Mouse (Mus musculus) cortical plate, adult 2 months (tissue): ENCODE measurements around the gene Ppm1f. TPM values are rescaled to one million over a fixed set of nuclear protein-coding genes. Genes with fewer than 3 reads are reported as not detected.
"Not testable (repeated sequence)": the region's sequence is repeated elsewhere in the genome, so short reads cannot be mapped to it uniquely, and the experiment has no call there.

Source experiments
- H3K27ac ChIP-seq: fragments of 200-500 bp; 2 replicates; pipeline ENCODE4 v1.5.1; 2012; ENCODE audit warnings: low read length, control low read depth, inconsistent platforms; ENCODE audit not compliant: insufficient read depth
- H3K4me1 ChIP-seq: fragments of 200-500 bp; 2 replicates; pipeline ENCODE4 v1.6.1; 2011; ENCODE audit warnings: low read length; ENCODE audit not compliant: control insufficient read depth, insufficient read depth
- H3K4me3 ChIP-seq: fragments of 200-500 bp; 2 replicates; pipeline ENCODE4 v1.5.1; 2011; ENCODE audit warnings: mild to moderate bottlenecking, low read length, control low read depth; ENCODE audit not compliant: insufficient read depth
- CTCF ChIP-seq: fragments of 200-500 bp; IDR thresholded peaks from 2 replicates; pipeline ENCODE4 v1.5.1; 2011; ENCODE audit warnings: mild to moderate bottlenecking, control low read depth, low read length; ENCODE audit not compliant: insufficient read depth; ENCODE audit errors: extremely low read depth
- POLR2A ChIP-seq: fragments of 200-500 bp; IDR thresholded peaks from 2 replicates; pipeline ENCODE4 v1.6.1; 2011; ENCODE audit warnings: mild to moderate bottlenecking, low read length, control low read depth; ENCODE audit not compliant: insufficient read depth; ENCODE audit errors: extremely low read depth
- polyA plus RNA-seq: library from polyadenylated mRNA; depleted of rRNA; stranded (reverse); fragments of >200 nt; gene quantifications from 2 replicates; pipeline ENCODE4 v1.2.3, GENCODE M21; 2012; rRNA removed

Gene Ppm1f
- 41.7 and 43.9 TPM in 2 replicates for polyA plus RNA-seq

GRCm38 (mm10) chr16:16896382-16897055, at the start of gene Ppm1f:
TSS of gene Ppm1f (plus strand) at chr16:16896469.
- peak; percentile 80 for TF ChIP-seq POLR2A
- peak; percentile 82 for TF ChIP-seq CTCF
- H3K4me1 ChIP-seq, result peaks cover 10% of the 10 kb centered on the region
- peak within 1 kb of the TSS; percentile 56 for H3K4me3 ChIP-seq
- peak within 1 kb of the TSS; percentile 14 for H3K27ac ChIP-seq

- no peak for TF ChIP-seq CTCF
- no peak for TF ChIP-seq POLR2A
- H3K27ac ChIP-seq, result no peak overlapping the region
- H3K4me3 ChIP-seq, result no peak overlapping the region
- H3K4me1 ChIP-seq, result no peaks in the 10 kb centered on the region
These were observed 47.1 kb upstream of the Ppm1f start for GRCm38 (mm10) chr16:16849196-16849595.

GRCm38 (mm10) chr16:16852411-16852810, 43.9 kb upstream of the Ppm1f start:
- no peak overlapping the region for H3K4me3 ChIP-seq
- no peak overlapping the region for H3K27ac ChIP-seq
- H3K4me1 ChIP-seq, result no peaks in the 10 kb centered on the region
- TF ChIP-seq POLR2A, result no peak
- no peak for TF ChIP-seq CTCF

DNA sequence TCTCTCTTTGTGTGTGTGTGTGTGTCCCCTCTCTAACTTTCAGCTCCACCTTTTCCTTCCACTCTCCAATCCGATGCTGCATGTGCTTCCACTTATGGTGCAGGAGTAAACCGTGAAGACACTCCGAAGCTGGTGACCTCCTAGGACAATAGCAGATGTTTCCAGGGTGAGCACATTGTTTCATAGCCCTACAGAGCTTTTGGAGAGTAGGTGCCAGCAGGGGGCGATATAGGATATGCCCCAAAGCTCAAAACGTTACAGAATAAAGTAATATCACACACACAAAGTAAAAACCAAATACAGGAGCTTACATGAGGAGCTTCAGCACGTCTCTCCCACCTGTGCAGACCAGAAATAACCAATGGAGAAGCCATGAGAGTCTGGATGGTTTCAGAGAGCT, 41.4 kb upstream of the Ppm1f start:
- TF ChIP-seq POLR2A (no peak), CTCF (peak; percentile 38; the same call in 1 of the 2 replicates)
- no peak overlapping the region for H3K27ac ChIP-seq
- H3K4me3 ChIP-seq, result no peak overlapping the region
- no peaks in the 10 kb centered on the region for H3K4me1 ChIP-seq

GRCm38 (mm10) chr16:16855541-16855940, 40.7 kb upstream of the Ppm1f start:
- TF ChIP-seq CTCF, result no peak
- no peak for TF ChIP-seq POLR2A
- Histone ChIP-seq H3K27ac (no peak overlapping the region), H3K4me3 (no peak overlapping the region), H3K4me1 (no peaks in the 10 kb centered on the region)

DNA sequence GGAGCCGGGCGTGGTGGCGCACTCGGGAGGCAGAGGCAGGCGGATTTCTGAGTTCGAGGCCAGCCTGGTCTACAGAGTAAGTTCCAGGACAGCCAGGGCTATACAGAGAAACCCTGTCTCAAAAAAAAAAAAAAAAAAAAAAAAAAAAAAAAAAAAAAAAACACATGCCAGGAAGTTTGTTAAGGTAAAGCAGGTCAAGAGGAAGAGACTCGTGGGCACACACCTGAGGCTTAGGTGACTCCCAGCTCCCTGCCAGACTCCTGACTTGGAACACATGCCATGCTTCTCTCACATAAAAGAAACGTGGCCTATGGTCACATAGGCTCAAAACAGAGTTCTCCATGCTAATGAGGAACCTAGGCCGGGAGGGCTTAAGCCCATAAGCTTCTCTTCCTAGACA, 40.2 kb upstream of the Ppm1f start:
- H3K4me3 ChIP-seq, H3K27ac ChIP-seq, H3K4me1 ChIP-seq: not testable (repeated sequence)

DNA sequence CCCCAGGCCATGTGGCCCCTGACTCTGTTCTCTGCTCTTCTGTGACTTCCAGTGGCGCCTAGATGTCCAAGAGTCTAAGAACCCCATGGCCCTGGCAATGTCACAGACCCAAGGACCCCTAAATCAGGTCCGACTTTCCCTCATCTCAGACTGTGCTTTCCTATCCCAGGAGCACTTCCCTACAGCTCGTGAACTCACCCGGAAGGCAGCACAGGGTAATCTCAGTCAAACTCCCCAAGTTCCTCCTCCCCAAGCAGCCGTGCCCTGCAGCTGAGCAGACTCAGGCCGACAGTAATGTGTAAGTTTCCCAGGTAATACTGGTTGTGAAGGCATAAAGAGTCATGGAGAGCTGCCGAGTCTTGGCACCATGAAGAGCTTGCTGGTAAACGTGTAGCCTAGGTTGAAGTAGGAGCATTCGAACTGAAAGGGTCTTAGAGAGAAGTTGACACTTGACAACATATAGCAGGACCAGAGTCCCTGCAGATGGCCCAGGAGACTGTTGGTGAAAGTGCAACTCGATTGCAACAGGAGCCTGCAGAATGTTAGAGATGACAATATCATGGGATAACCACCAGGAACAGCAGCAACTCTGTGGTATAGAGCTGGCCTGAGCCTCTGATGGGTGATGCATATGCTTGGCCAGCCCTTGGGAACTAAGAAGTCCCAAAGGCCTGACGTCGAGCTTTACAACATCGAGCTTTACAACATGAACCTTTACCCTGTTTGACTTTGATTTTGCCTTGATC, 39.4 kb upstream of the Ppm1f start:
- Histone ChIP-seq H3K27ac (no peak overlapping the region), H3K4me3 (no peak overlapping the region), H3K4me1 (no peaks in the 10 kb centered on the region)
- TF ChIP-seq CTCF, result no peak
- no peak for TF ChIP-seq POLR2A

- Histone ChIP-seq H3K4me1 (no peaks in the 10 kb centered on the region), H3K27ac (no peak overlapping the region), H3K4me3 (no peak overlapping the region)
- TF ChIP-seq POLR2A (no peak), CTCF (no peak)
These were observed 34.0 kb upstream of the Ppm1f start for GRCm38 (mm10) chr16:16862288-16862687.

- TF ChIP-seq POLR2A, result no peak
- no peak for TF ChIP-seq CTCF
- Histone ChIP-seq H3K4me3 (no peak within 1 kb of the TSS), H3K4me1 (no peaks in the 10 kb centered on the region)
These were observed 32.3 kb upstream of the Ppm1f start, which contains the start of gene Igll1 for GRCm38 (mm10) chr16:16863978-16864377. TSS of gene Igll1 (minus strand) at chr16:16863985.

DNA sequence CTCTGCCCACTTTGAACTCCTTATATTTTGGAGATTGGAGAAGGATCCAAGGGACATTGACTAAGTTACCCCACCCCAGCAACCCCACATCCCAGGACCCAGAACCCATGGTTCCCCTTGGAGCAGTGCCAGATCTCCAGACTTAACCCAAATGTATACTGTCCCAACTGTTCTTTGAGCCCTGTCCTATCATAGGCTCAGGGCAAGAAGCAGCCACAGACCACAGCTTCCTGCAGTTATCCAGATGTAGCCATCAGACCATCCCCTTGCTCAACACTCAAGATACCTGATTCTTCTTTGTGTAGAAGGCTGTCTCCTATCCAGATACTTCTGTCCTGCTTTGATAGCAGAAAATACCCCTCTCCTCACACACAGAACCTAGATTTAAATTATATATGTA, 31.1 kb upstream of the Ppm1f start:
- no peaks in the 10 kb centered on the region for H3K4me1 ChIP-seq
- no peak overlapping the region for H3K27ac ChIP-seq
- H3K4me3 ChIP-seq, result no peak overlapping the region
- no peak for TF ChIP-seq POLR2A
- TF ChIP-seq CTCF, result no peak

More at GRCm38 (mm10) chr16:16863978-16864377, 32.3 kb upstream of the Ppm1f start, which contains the start of gene Igll1:
- H3K27ac ChIP-seq, result no peak within 1 kb of the TSS
